Mouse (Mus musculus) heart, adult 11 months (tissue): ENCODE measurements around the gene Gm20917.
"Not testable (repeated sequence)": the region's sequence is repeated elsewhere in the genome, so short reads cannot be mapped to it uniquely, and the experiment has no call there.

Source experiments
- DNase-seq: peaks from one replicate; pipeline ENCODE4 v3.0.0; 2022

The Gm20917 gene

DNA sequence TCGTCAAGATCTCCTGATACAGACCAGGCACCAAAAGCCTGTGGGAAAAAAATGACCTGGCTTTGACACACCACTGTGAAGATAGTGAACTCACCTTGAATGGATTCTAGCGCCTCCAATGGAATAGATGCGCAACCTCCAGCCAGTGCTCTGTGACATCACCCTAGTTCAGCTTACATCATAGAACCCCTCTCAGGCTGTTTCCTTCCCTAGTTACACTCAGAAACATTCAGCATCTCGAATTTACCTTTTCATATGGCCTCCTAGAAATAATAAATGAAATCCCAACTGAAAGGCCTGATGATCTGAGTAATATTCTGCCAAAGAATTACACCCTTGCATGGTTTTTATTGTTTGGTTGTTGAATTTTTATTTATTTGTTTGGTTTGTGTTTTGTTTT lies at the start of gene Gm20917:
TSS of gene Gm20917 (minus strand) at position 101 of the 400 bp plus-strand sequence.
- DNase-seq = not testable (repeated sequence)
